Mouse (Mus musculus): ENCODE results near the gene Nudc. TPM values are rescaled to one million over a fixed set of nuclear protein-coding genes. Genes with fewer than 3 reads are reported as not detected.

Nudc gene
- polyA plus RNA-seq, 1 experiment from 2014 or later, result 272 TPM

GRCm38 (mm10) chr4:133567251-133567650 lies 21.5 kb upstream of the Nudc start:
- H3K4me1 ChIP-seq (replicated peaks), result no peaks in the 10 kb centered on the region
- no peak overlapping the region for H3K27ac ChIP-seq
- no peak overlapping the region for H3K4me2 ChIP-seq (replicated peaks)
- peaks cover 5% of the 10 kb centered on the region for H3K9me3 ChIP-seq
- WGBS, result 31% methylated on average over 8 of the region's 8 CpGs
- H3K27me3 ChIP-seq, result no peaks in the 10 kb centered on the region
- no peaks in the 10 kb centered on the region for H3K36me3 ChIP-seq
- no peak overlapping the region for H3K4me3 ChIP-seq (replicated peaks)
- ATAC-seq, result no peak
- H3K9ac ChIP-seq (replicated peaks), result no peak overlapping the region

- Histone ChIP-seq H3K4me1 (replicated peaks) (no peaks in the 10 kb centered on the region), H3K4me2 (replicated peaks) (no peak overlapping the region), H3K9me3 (peaks cover 5% of the 10 kb centered on the region), H3K27me3 (no peaks in the 10 kb centered on the region), H3K36me3 (no peaks in the 10 kb centered on the region), H3K4me3 (replicated peaks) (no peak overlapping the region), H3K9ac (replicated peaks) (no peak overlapping the region), H3K27ac (no peak overlapping the region)
- WGBS, result 73% methylated on average over 11 of the region's 11 CpGs
- no peak for ATAC-seq
These were observed 17.4 kb upstream of the Nudc start for GRCm38 (mm10) chr4:133563123-133563571.

GRCm38 (mm10) chr4:133561622-133562021 lies 15.8 kb upstream of the Nudc start:
- Histone ChIP-seq H3K27me3 (no peaks in the 10 kb centered on the region), H3K9me3 (peaks cover 5% of the 10 kb centered on the region), H3K27ac (no peak overlapping the region), H3K4me2 (replicated peaks) (no peak overlapping the region), H3K9ac (replicated peaks) (no peak overlapping the region), H3K36me3 (no peaks in the 10 kb centered on the region), H3K4me3 (replicated peaks) (no peak overlapping the region), H3K4me1 (replicated peaks) (no peaks in the 10 kb centered on the region)
- 81% methylated on average over 4 of the region's 4 CpGs for WGBS
- ATAC-seq, result no peak

GRCm38 (mm10) chr4:133559846-133560245 lies 14.1 kb upstream of the Nudc start:
- no peak for ATAC-seq
- H3K27me3 ChIP-seq, result no peaks in the 10 kb centered on the region
- no peak overlapping the region for H3K9ac ChIP-seq (replicated peaks)
- peaks cover 5% of the 10 kb centered on the region for H3K9me3 ChIP-seq
- no peak overlapping the region for H3K27ac ChIP-seq
- no peaks in the 10 kb centered on the region for H3K4me1 ChIP-seq (replicated peaks)
- 78% methylated on average over 4 of the region's 4 CpGs for WGBS
- H3K4me3 ChIP-seq (replicated peaks), result no peak overlapping the region
- no peak overlapping the region for H3K4me2 ChIP-seq (replicated peaks)
- H3K36me3 ChIP-seq, result no peaks in the 10 kb centered on the region

- H3K4me3 ChIP-seq (replicated peaks), result no peak overlapping the region
- H3K27ac ChIP-seq, result no peak overlapping the region
- no peaks in the 10 kb centered on the region for H3K4me1 ChIP-seq (replicated peaks)
- no peaks in the 10 kb centered on the region for H3K9me3 ChIP-seq
- H3K4me2 ChIP-seq (replicated peaks), result no peak overlapping the region
- no peak for ATAC-seq
- 0 out of 2 replicates have a peak, but pooled peaks cover 2% of the 10 kb centered on the region for H3K27me3 ChIP-seq
- no peaks in the 10 kb centered on the region for H3K36me3 ChIP-seq
- 42% methylated on average over 10 of the region's 10 CpGs for WGBS
- H3K9ac ChIP-seq (replicated peaks), result no peak overlapping the region
These were observed 11.4 kb upstream of the Nudc start for GRCm38 (mm10) chr4:133557041-133557717.

GRCm38 (mm10) chr4:133553448-133554330 lies 7.9 kb upstream of the Nudc start:
- Histone ChIP-seq H3K27me3 (peaks cover 10% of the 10 kb centered on the region; the same call in 1 of the 2 replicates), H3K9ac (replicated peaks) (no peak overlapping the region), H3K36me3 (no peaks in the 10 kb centered on the region), H3K4me3 (replicated peaks) (no peak overlapping the region), H3K9me3 (no peaks in the 10 kb centered on the region), H3K4me1 (replicated peaks) (no peaks in the 10 kb centered on the region), H3K4me2 (replicated peaks) (no peak overlapping the region), H3K27ac (no peak overlapping the region)
- ATAC-seq, result no peak
- WGBS, result 76% methylated on average over 19 of the region's 19 CpGs

- Histone ChIP-seq H3K36me3 (no peaks in the 10 kb centered on the region), H3K27me3 (peaks cover 10% of the 10 kb centered on the region; the same call in 1 of the 2 replicates), H3K4me2 (replicated peaks) (no peak within 1 kb of the TSS), H3K9me3 (no peaks in the 10 kb centered on the region), H3K27ac (no peak within 1 kb of the TSS), H3K4me1 (replicated peaks) (no peaks in the 10 kb centered on the region), H3K9ac (replicated peaks) (no peak within 1 kb of the TSS), H3K4me3 (replicated peaks) (no peak within 1 kb of the TSS)
- 79% methylated on average over 10 of the region's 10 CpGs for WGBS
- ATAC-seq, result no peak
These were observed 7.1 kb upstream of the Nudc start, which contains the start of gene Nr0b2 for GRCm38 (mm10) chr4:133552768-133553447. Gene Nr0b2, plus strand, starts transcription at chr4:133553376.

- H3K9ac ChIP-seq (replicated peaks), result no peak overlapping the region
- H3K4me1 ChIP-seq (replicated peaks), result no peaks in the 10 kb centered on the region
- peaks cover 10% of the 10 kb centered on the region; the same call in 1 of the 2 replicates for H3K27me3 ChIP-seq
- no peak for ATAC-seq
- WGBS, result 94% methylated on average over 1 of the region's 1 CpGs
- no peak overlapping the region for H3K4me2 ChIP-seq (replicated peaks)
- no peaks in the 10 kb centered on the region for H3K9me3 ChIP-seq
- no peak overlapping the region for H3K27ac ChIP-seq
- H3K4me3 ChIP-seq (replicated peaks), result no peak overlapping the region
- H3K36me3 ChIP-seq, result no peaks in the 10 kb centered on the region
These were observed 6.2 kb upstream of the Nudc start for GRCm38 (mm10) chr4:133552029-133552428.

- no peak overlapping the region for H3K9ac ChIP-seq (replicated peaks)
- H3K4me1 ChIP-seq (replicated peaks), result no peaks in the 10 kb centered on the region
- no peaks in the 10 kb centered on the region for H3K9me3 ChIP-seq
- peaks cover 94% of the 10 kb centered on the region for H3K36me3 ChIP-seq
- WGBS, result 95% methylated on average over 5 of the region's 5 CpGs
- no peak overlapping the region for H3K4me2 ChIP-seq (replicated peaks)
- H3K27ac ChIP-seq, result no peak overlapping the region
- no peak overlapping the region for H3K4me3 ChIP-seq (replicated peaks)
- no peak for ATAC-seq
- H3K27me3 ChIP-seq, result no peaks in the 10 kb centered on the region
These were observed 9.1 kb downstream of the Nudc start for GRCm38 (mm10) chr4:133536652-133537051.

- H3K9ac ChIP-seq (replicated peaks), result no peak overlapping the region
- no peaks in the 10 kb centered on the region for H3K27me3 ChIP-seq
- 89% methylated on average over 3 of the region's 3 CpGs for WGBS
- no peaks in the 10 kb centered on the region for H3K4me1 ChIP-seq (replicated peaks)
- H3K9me3 ChIP-seq, result no peaks in the 10 kb centered on the region
- H3K27ac ChIP-seq, result no peak overlapping the region
- no peak overlapping the region for H3K4me3 ChIP-seq (replicated peaks)
- no peak overlapping the region for H3K4me2 ChIP-seq (replicated peaks)
- ATAC-seq, result no peak
- H3K36me3 ChIP-seq, result peaks cover 96% of the 10 kb centered on the region
These were observed 9.7 kb downstream of the Nudc start for GRCm38 (mm10) chr4:133536081-133536480.

GRCm38 (mm10) chr4:133532777-133533176 lies 13.0 kb downstream of the Nudc start:
- WGBS, result 96% methylated on average over 3 of the region's 3 CpGs
- Histone ChIP-seq H3K4me2 (replicated peaks) (no peak overlapping the region), H3K27me3 (no peaks in the 10 kb centered on the region), H3K9ac (replicated peaks) (no peak overlapping the region), H3K9me3 (no peaks in the 10 kb centered on the region), H3K4me1 (replicated peaks) (no peaks in the 10 kb centered on the region), H3K36me3 (peaks cover 97% of the 10 kb centered on the region), H3K27ac (no peak overlapping the region), H3K4me3 (replicated peaks) (no peak overlapping the region)
- no peak for ATAC-seq

GRCm38 (mm10) chr4:133527788-133528187 lies 18.0 kb downstream of the Nudc start:
- Histone ChIP-seq H3K9me3 (no peaks in the 10 kb centered on the region), H3K4me3 (replicated peaks) (no peak overlapping the region), H3K36me3 (peaks cover 52% of the 10 kb centered on the region), H3K27me3 (no peaks in the 10 kb centered on the region), H3K4me2 (replicated peaks) (no peak overlapping the region), H3K27ac (no peak overlapping the region), H3K4me1 (replicated peaks) (no peaks in the 10 kb centered on the region), H3K9ac (replicated peaks) (no peak overlapping the region; the same call in 1 of the 2 replicates)
- 75% methylated on average over 16 of the region's 16 CpGs for WGBS
- no peak for ATAC-seq
